Mouse (Mus musculus) cerebellum, postnatal 10 days (tissue): ENCODE measurements around the gene Fam241b.

ENCODE experiments used
- DNase-seq, 2 experiments: peaks; one replicate each; pipeline ENCODE4 v3.0.0; 2021; ENCODE audit warnings: mixed read lengths in 2 of 2

Gene Fam241b

DNA sequence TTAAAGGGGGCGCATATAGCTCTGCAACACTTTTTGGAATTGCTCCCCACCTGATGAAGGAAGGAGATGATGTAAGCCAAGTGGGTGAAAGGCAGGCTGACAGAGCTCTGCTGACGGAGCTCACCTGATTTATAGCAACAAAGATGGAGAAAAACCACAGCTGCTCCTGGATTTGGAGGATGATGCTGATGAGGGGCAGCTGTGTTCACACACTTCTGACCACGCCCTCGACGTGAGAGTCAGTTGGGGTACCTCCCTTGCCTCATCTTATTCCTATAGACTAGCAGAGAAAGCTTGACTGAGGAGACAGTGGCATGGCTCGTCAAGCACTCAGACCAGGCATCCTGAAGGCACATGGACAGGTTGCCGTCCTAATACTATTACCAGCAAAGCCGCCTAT lies at the start of gene Fam241b:
Fam241b (minus strand) TSS at position 101 of the 400 bp plus-strand sequence.
- DNase-seq = no peak

DNA sequence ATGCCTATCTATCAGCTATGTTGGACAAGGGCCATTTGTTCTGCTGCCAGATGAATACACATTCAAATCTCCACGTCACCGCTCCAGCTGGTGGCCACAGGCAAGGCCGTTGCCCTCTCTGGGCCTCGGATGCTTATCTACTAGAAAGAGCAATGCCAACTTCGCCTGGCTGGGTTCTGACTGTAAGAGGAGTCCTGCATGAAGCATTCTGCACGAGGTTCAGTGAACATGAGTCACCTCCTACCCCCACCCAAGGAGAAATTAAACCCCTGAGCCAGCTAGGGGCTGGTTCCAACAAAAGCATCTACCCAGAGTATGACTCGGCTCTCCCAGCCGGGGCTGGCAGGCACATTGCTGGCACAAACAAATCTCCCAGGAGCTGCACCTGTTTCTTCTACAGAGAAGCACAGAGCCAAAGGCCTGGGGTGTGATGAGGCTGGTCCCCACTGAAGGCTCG lies 49.0 kb upstream of the Fam241b start:
- DNase-seq = peak; percentile 80 to 84

DNA sequence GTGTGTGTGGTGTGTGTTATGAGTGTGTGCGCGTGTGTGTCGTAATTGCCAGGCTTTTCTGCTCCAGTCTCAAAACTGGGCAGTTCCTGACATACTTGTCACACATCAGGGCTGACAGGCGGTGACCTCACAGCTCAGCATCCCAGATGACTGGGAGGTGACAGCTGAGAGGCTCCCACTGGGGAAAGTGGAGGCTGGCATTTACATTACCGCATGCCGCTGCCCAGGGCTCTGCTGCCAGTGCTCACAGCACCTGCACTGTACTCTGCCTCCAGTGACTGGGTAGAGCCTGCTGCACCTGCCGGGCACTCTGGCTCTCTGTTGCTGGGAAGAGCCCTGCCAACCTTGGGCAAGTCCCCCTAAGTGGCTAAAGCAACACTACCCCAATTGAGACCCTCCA lies 47.1 kb upstream of the Fam241b start:
- DNase-seq = no peak

DNA sequence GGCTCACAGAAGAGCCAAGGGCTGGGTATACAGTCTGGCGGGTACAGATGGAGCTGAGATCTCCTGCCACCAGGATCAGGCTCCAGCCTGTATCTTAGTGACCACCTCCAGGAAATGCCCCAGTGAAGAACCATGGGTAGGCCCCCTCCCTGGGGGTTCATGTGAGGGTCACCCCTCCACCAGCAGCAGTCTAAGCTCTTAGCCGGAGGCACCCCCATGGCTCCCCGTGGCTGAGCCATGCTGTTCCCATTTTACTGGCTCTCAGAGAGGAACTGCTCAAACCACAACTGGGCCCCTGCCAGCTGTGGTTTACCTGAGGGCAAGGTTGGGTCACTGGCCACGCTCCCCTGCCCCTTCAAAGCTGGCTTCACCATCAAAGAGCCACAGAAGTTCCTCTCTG lies 46.2 kb upstream of the Fam241b start:
- DNase-seq = peak in 1 of 2 experiments; percentile 31

DNA sequence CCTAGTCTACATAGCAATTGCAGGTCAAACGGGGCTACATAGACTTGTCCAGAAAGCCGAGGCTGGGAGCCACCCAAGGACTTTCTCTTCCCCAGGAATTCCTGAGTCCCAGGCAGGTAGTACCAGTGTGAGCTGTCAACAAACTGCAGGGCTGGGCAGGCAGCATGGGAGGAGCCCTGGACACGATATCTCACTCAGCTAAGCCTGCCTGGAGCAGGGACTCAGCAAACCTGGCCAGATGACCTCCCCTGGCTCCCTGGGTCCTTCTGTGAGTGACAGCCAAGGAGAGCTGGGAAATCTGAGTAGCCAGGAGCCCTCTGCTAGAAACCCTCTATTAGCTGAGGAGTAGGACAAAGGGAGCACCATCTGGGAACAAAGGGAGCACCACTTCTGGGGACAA lies 45.6 kb upstream of the Fam241b start:
- no peak for DNase-seq

DNA sequence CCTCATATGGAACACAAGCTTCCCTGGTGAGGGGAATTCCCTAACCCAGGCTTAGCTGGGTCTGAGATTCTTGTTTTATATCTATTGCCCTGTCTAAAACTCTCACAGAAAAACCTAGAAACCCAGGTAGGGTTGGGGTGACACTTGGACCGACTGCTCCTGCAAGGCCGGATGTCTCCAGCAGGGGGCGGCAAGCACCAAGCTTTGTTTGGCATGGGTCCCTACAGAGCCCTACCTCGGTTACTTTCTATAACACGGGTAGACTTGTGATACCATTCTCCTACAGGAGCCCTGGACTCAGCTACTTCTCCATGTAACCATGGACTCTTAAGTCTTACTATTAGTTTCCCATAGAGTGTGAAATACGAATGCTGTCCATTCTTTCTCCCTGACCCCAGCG lies 43.2 kb upstream of the Fam241b start:
- DNase-seq = peak; percentile 91 to 96

DNA sequence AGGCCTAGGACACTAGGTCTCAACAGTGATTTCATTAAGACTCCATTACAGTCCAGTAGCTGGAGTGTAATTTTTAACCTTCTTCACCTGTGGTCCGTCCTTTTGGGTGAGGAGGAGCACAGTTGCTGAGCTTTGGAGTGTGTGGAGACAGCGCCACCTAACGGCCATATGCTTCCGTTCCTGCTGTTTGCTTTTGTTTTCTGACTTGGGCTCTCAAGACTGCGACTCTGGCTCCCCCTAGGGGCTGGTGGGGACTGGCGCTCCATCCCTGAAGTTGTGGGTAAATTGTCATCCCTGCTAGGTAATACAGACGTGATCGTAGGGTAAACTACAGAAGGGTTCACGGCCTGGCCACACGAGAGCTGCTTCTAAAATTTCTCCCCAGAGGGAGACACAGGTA lies 39.3 kb upstream of the Fam241b start:
- peak; percentile 99 to 100 for DNase-seq

DNA sequence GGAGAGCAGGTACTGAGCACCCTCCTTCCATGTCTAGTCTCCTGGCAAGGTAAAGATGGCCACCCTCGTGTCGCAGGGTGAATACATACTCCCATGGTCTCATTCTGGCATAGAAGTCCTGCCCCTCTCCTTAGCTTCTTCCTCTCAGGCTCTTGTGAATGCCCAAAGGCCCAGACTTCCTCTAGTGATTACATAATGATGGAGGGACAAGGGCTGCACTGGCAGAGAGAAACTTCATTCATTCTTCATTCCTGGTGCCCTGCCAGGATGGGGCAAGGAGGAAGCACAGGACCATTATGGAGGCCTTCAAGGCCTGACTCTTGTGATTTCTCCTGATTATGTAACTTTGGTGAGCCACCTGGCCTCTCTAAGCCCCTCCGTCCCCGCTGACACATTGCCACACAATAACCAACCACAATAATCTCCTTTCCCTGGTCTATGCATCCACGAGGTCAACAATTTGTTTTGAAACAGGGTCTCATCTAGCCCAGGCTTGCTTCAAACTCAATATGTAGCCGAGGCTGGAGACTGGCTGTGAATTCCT lies 38.8 kb upstream of the Fam241b start:
- peak in 1 of 2 experiments; percentile 34 for DNase-seq

DNA sequence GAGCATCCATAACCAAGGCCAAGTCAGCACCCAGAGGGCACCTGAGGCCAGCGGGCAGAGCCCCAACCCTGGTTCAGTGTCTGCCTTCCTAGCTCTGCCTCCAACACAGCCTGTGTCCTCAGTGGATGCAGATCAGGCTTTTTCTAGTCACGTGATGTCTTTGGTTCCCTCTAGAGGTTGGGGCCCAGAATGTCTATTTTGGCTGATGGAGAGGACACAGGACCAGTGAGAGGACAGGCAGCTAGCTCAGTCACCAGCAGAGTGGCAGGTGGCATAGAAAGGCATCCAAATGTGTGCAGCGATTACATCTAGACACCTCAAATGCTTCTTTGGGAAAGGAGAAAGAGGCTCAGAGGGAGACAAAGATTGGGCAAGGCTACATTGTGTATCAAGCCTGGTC lies 38.0 kb upstream of the Fam241b start:
- DNase-seq = peak; percentile 74 to 76

DNA sequence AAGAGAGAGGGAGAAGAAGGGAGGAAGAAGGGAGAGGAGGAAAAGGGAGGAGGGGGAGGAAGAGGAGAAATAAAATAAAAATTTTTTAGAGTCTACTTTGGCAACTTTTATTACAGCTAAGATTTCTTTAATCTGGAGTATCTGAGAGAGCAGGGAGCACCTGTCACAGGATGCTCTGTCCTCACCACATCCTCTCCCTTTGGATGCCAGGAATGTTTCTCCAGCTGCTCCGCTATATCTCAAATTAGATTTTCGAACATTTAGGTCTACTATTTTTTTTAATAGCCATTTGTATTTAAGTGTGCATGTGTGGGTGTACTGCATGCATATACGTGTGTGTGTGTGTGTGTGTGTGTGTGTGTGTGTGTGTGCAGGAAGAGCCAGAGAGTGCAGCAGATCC lies 36.2 kb upstream of the Fam241b start:
- DNase-seq = no peak

DNA sequence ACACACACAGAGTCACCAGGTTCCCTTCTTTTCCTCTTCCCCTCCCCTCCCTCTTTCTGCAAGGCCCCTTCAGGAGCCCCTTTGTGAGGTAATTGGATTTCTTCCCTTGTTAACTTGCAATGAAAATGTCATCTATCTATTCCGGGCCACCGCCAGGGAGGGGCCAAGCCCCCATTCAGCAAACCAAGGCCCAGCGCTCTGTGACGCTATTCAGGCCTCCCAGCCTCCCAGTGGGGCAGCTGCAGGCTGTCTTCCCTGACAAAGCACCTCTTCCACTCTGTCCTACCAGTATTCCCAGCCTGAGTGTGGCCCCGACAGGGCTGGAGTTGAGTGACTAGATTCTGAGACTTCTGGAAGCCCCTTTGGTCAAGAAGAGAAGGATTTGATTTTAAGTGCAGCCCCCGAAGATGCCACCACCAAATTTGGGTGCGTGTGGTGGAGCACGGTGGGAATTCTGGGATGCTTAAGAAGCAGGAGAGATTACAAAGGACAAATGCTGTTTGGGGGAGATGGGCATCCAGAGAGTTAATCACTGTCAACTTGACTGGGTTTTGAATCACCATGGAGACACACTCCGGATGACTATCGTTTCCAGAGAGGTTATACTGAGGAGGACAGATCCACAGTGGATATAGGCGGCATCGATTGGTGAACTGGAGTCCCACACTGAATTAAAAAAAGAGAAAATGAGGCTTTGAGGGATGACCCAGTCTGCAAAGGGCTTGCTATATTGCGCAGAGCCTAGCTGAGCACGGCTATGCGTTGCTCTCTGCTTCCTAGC lies 31.0 kb upstream of the Fam241b start:
- DNase-seq = no peak

DNA sequence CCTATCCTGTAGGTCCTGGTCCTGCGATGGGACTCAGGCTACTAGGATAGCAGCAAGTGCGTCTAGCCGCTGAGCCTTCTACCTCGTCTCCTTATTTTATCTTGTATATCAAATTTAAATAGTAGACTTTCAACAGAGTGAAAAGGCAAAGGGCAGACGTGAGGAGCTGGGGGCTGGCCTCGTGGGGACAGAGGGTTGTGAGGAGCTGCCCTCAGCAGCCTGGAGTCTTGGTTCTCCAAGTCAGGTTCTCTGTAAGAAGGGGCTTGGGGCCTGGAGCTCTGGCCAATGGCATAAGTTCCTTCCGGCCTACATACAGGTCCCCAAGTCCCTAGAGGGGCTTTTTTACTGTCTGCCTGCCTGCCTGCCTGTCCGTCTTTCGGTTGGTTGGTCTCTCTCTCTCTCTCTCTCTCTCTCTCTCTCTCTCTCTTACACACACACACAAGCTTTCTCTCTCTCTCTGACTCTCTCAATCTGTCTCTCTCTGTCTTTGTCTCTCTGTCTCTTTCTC lies 30.3 kb upstream of the Fam241b start:
- no peak for DNase-seq

DNA sequence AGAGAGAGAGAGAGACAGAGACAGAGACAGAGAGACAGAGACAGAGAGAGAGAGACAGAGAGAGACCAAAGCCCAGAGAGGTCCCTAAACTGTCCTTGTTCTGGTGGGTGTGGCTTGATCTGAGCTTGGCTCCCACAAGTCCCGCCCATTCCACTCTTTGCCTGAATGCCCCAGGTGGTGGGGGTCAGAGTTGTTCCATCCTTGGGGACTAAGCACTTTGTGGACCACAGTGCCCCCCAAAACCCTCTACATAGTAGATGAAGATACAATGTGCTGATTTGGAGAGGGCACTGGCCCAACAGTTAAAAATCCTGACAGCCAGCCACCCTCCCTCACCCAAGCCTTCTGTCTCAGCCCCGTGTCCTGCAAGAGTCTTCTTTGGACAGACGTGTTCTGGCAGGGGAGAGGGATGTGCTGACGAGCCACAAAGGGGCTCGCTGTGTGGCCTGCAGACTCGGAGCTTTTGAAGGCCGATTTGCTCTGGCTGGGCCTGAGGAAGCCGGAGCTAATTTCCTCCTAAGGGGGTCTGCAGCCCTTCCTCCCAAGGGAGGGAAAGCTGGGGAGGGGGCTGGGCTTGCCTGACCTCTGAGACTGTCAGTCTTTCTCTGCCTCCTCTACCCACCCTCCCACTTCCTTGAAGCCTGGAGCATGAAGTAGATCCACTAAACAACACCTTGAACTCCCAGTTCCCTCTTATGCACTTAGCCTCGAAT lies 29.3 kb upstream of the Fam241b start:
- DNase-seq = no peak

DNA sequence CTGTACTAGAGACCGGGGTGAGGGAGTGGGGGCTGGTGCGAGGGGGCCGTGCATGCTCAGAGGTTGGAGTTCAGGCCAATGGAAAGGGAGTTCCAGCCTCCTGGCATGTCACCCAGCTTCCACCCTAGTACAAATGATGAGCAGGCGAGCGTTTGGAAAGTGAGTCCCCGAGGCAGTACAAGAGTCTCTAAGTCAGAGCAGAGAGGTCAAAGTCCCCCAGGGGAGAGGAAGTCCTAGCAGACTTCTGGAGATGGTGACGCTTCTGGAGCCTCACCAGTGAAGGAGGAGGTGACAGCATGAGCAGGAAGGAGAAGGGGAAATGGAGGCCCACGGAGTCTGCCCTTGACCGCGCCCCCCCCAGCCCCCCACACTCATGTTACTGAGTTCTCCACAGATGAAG lies 18.7 kb upstream of the Fam241b start:
- DNase-seq = no peak

DNA sequence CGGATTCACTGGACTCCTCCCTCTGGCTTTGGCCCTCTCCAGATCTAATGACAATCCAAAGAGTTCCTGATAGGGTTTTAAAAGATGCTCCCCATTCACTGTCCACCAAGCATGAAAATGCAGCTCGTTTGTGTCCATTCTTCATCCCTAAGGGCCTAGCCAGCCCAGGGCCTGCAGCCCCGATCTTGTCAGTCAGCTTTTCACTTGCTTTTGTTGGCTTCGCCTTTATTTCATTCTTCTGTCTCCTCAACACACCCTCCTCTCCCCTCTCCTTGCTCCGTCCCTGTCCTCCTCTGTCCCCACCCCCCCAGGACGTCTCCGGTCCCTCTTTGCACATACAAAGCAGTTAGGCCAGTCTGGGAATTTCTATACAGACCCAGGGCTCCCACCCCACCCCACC lies 6.2 kb upstream of the Fam241b start:
- no peak for DNase-seq

DNA sequence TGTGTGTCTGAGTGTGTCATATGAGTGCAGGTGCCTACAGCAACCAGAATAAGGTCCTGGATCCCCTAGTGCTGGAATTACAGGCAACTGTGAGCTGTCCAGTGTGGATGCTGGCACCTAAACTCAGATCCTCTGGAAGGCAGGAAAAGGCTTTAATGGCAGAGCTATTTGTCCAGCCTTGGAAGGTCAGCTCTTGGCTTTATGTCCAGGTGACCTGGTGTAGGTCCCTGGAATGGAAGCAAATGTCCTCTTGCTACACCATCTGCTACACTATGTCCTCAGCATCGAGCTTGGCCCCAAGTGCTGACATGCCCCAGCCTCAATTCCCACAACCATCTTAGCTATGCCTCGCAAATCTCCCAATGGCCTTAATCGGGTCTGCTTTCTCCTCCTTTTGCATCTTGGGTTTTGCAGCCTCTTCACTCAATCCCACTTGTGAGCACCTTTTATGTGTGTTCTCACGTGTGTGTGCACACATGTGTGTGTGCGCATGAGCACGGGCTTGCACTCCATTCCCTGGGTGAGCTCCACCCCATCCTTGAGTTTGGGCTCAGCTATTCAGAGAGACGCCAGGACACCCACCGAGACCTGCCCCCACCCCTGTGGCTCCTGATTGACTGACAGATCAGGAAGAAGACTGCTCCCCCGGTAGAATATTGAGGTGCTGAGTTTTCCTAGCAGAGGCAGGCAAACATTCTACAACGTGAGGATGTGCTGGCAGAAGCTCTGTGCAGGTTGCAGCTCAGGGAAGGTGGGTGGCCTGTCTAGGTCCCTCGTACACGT lies 3.9 kb upstream of the Fam241b start:
- peak; percentile 51 to 69 for DNase-seq

DNA sequence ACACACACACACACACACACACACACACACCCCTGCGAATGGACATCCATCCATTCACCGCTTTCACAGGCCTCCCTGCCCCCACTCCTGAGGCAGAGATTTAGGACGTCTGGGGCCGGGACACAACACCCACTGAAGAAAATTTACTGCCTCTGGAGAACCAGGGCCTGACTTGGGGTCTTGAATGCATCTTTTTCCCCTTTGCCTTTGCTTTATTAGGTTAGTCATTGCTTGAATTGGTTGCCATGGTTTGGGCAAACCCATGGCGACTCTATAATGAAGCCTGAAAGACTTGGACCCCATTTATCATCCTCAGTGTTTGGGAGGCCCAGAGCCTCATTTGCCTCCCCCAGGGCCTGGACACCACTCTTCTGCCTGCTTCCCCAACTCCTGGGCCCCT lies 2.2 kb upstream of the Fam241b start:
- no peak for DNase-seq

DNA sequence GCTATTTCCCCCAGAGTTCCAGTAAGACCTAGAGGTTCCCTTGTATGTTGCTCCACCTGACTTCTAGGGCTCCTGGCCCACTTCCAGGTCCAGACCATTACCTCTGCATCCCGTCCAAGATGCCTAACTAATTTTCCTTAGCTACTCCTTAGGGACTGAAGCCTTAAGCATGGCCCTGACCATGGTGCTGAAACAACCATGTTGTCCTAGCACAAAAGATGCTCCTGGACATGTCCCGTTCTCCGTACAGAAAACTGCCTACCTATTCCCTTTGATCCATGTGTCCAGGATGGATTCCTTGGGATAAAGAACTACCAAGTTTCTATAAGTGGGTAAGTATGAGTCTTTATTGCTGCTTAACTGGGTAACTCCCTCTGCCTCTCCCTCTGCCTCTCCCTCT lies 5.7 kb downstream of the Fam241b start:
- DNase-seq = no peak

DNA sequence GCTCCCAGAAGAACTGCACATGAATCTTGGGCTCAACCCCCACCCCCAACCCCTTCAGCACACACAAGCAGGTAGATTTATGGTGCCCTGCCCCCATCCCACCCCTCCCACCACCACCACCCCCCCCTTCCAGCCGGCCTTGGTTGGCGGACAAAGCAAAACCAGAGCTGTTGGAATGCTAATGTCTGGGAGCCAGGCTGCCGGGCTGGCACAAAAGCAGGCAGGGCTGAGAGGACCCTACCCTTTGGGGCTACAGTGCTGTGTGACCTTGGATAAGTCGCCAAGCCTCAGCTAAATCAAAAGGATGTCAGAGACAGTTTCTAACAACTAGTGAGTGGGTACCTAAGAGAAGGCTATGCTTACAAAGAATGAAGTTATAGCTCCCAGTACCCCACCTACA lies 6.6 kb downstream of the Fam241b start:
- DNase-seq = no peak

DNA sequence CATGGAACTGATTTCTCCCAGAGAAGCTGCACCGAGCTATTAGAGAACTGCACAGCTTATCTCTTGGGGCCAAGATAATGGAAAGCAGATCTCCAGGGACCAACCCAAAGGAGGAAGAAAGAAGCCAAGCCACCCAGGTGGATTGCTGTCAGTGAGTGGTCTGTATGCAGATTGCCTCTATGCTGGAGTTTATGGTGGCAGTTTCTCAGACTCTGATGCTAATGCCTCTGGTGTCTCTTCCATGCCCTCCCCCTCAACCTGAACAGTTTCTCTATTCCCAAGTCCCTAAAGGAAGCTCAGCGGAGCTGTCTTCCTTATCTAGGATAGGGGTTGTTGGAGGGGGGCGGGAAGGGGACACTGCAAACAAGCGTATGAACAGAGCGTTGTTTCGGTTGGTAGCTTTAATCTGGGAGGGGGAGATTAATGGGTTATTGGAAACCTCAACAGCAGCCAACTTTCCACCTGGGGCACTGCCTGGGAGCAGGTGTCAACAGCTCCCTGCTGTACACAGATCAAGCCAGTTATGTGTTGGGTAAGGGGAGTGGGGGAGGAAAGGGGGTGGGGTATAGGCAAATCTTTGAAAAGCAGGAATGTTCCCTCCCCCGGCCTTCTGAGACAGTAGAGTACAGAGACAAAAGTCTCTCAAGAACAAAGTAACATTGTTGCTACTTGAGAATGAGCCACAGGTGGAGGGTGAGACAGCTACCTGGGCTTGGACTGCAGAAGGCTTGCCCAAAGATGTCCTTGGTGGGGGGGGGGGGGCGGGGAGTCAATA lies 7.8 kb downstream of the Fam241b start:
- DNase-seq = no peak

DNA sequence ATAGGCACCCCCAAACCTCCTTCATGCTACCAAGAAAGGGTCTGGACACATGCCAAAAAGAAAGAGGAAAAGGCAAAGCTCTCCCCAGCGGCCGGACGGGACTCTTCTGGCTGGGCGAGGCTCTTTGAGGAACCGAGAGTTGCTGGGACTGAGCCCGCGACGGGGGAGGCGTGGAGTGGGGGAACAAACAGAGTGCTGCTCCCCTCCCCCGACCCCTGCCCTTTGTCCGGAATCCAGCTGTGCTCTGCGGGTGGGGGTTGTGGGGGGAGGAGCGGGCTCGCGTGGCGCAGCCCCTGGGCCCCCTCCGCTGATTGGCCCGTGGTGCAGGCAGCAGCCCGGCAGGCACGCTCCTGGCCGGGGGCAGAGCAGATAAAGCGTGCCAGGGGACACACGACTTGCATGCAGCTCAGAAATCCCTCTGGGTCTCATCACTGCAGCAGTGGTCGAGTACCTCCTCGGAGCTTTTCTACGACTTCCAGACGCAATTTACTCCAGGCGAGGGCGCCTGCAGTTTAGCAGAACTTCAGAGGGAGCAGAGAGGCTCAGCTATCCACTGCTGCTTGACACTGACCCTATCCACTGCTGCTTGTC lies 10.9 kb downstream of the Fam241b start, which contains the start of gene Neurog3:
Neurog3 (plus strand) TSS at position 400 of the 591 bp plus-strand sequence.
- peak; percentile 23 to 32 for DNase-seq
